Mouse (Mus musculus): ENCODE measurements around the gene Lrrc1.

GRCm38 (mm10) chr9:77385611-77386010 lies 159.1 kb downstream of the Lrrc1 start:
- TF ChIP-seq CTCF (IDR thresholded peaks at IDR 0.05; ENCODE audit: control insufficient read depth, insufficient read depth, insufficient read length) (no peak), USF1 (IDR thresholded peaks at IDR 0.05; ENCODE audit: low read depth) (no peak), MAX (IDR thresholded peaks at IDR 0.05) (no peak)
